Mouse (Mus musculus) forebrain, embryonic 13.5 days (tissue): Measurements from ENCODE around the gene Chrnb2. TPM values are rescaled to one million over a fixed set of nuclear protein-coding genes. Genes with fewer than 3 reads are reported as not detected.

Experiments
- ATAC-seq: fragments of 200-750 bp; cut with Nextera tagmentation; 2 replicates; pipeline ENCODE4 v1.8.0; 2017
- H3K27ac ChIP-seq: fragments of 300-500 bp; sonication (generic); 2 replicates; pipeline ENCODE4 v1.5.1; 2015; ENCODE audit warnings: inconsistent platforms, mild to moderate bottlenecking, moderate library complexity
- H3K27me3 ChIP-seq: fragments of 300-500 bp; sonication (generic); 2 replicates; pipeline ENCODE4 v1.6.1; 2015; ENCODE audit warnings: mild to moderate bottlenecking, inconsistent platforms
- H3K36me3 ChIP-seq: fragments of 300-500 bp; sonication (generic); 2 replicates; pipeline ENCODE4 v1.6.1; 2015; ENCODE audit warnings: mild to moderate bottlenecking, inconsistent platforms; ENCODE audit not compliant: poor library complexity, severe bottlenecking
- H3K4me1 ChIP-seq: fragments of 300-500 bp; sonication (generic); 2 replicates; pipeline ENCODE4 v1.6.1; 2015; ENCODE audit warnings: inconsistent platforms
- H3K4me2 ChIP-seq: fragments of 300-500 bp; sonication (generic); 2 replicates; pipeline ENCODE4 v1.6.1; 2015; ENCODE audit warnings: inconsistent platforms, mild to moderate bottlenecking, moderate library complexity
- H3K4me3 ChIP-seq: fragments of 300-500 bp; sonication (generic); 2 replicates; pipeline ENCODE4 v1.5.1; 2015; ENCODE audit warnings: mild to moderate bottlenecking, inconsistent platforms
- H3K9ac ChIP-seq: fragments of 300-500 bp; sonication (generic); 2 replicates; pipeline ENCODE4 v1.6.1; 2015; ENCODE audit warnings: mild to moderate bottlenecking, inconsistent platforms
- H3K9me3 ChIP-seq: fragments of 300-500 bp; sonication (generic); replicated peaks from 2 replicates; pipeline ENCODE4 v1.6.1; 2016; ENCODE audit warnings: inconsistent platforms
- WGBS: fragments of 180-500 bp; shearing (Covaris S2); methylation state at CpG from one replicate; pipeline ENCODE4 v1.1.7; 2015; 5-methylcytosine and 5-hydroxymethylcytosine counted together
- polyA plus RNA-seq: library from polyadenylated mRNA; unstranded; fragments of >200 nt; fragmentation: Nextera tagmentation; extraction: Ambion mirVana; gene quantifications from 2 replicates; pipeline ENCODE4 v1.2.1, GENCODE M21; 2015

Chrnb2 gene
- polyA plus RNA-seq, 1 experiment from 2014 or later = 18.6 TPM

GRCm38 (mm10) chr3:89730350-89731331 is 33.8 kb downstream of the Chrnb2 start:
- peak overlapping the region; percentile 51 for H3K4me3 ChIP-seq
- peak overlapping the region; percentile 76 for H3K4me2 ChIP-seq
- H3K27ac ChIP-seq = peak overlapping the region; percentile 48; the same call in 1 of the 2 replicates
- H3K27me3 ChIP-seq = no peaks in the 10 kb centered on the region
- H3K36me3 ChIP-seq = peaks cover 10% of the 10 kb centered on the region
- H3K4me1 ChIP-seq = peaks cover 18% of the 10 kb centered on the region
- ATAC-seq = peak; percentile 80
- H3K9ac ChIP-seq = peak overlapping the region; percentile 67
- H3K9me3 ChIP-seq = no peaks in the 10 kb centered on the region
- 2% methylated on average over 32 of the region's 32 CpGs for WGBS

GRCm38 (mm10) chr3:89728848-89729247 is 35.6 kb downstream of the Chrnb2 start:
- H3K27me3 ChIP-seq = no peaks in the 10 kb centered on the region
- peaks cover 18% of the 10 kb centered on the region for H3K4me1 ChIP-seq
- H3K4me2 ChIP-seq = no peak overlapping the region
- 88% methylated on average over 2 of the region's 2 CpGs for WGBS
- ATAC-seq = no peak
- H3K36me3 ChIP-seq = no peaks in the 10 kb centered on the region
- H3K4me3 ChIP-seq = no peak overlapping the region
- no peak overlapping the region for H3K27ac ChIP-seq
- H3K9me3 ChIP-seq = no peaks in the 10 kb centered on the region
- H3K9ac ChIP-seq = no peak overlapping the region

- Histone ChIP-seq H3K4me1 (peaks cover 24% of the 10 kb centered on the region), H3K4me3 (no peak overlapping the region), H3K4me2 (no peak overlapping the region), H3K27me3 (no peaks in the 10 kb centered on the region), H3K9ac (no peak overlapping the region), H3K27ac (no peak overlapping the region), H3K36me3 (no peaks in the 10 kb centered on the region), H3K9me3 (no peaks in the 10 kb centered on the region)
- WGBS = 20% methylated on average over 4 of the region's 4 CpGs
- ATAC-seq = 0 out of 2 replicates have a peak, but pooled peaks have one; percentile 22
Measured at GRCm38 (mm10) chr3:89727028-89727427, 37.4 kb downstream of the Chrnb2 start.

DNA sequence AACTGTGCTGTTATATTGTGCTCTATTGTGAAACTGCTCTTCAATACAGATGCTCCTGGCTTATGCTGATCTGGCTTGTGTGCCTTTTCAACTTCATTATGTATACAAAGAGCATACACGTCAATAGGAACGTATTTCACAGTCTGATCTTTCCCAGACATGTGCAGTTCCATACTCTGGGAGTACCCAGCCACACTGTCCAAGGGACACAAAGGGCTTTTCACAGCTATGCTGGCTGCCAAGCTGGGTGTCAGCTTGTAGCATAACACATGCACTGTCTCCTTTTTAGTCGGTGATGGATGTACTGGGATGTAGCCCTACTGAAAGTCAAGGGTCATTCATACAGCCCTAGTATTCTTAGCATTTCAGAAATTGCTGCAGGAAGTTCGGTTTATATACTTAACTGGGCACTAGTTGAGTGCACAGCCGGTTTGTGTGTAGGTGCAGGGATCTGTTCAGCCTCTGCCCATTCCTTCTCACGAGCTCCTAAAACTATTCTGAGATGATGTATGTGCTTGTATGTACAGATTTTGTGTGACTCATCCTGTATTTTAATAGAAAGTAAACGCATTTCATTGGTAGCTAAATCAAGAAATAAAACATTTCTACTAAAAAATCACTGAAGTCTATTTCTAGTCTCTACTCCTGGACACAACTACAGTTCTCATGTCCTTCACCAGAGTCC is 40.9 kb downstream of the Chrnb2 start:
- Histone ChIP-seq H3K4me1 (peaks cover 5% of the 10 kb centered on the region; the same call in 1 of the 2 replicates), H3K36me3 (0 out of 2 replicates have a peak, but pooled peaks cover 3% of the 10 kb centered on the region), H3K27me3 (no peaks in the 10 kb centered on the region), H3K4me3 (no peak overlapping the region), H3K4me2 (no peak overlapping the region), H3K27ac (no peak overlapping the region), H3K9me3 (no peaks in the 10 kb centered on the region), H3K9ac (no peak overlapping the region)
- WGBS = 70% methylated on average over 7 of the region's 7 CpGs
- no peak for ATAC-seq

DNA sequence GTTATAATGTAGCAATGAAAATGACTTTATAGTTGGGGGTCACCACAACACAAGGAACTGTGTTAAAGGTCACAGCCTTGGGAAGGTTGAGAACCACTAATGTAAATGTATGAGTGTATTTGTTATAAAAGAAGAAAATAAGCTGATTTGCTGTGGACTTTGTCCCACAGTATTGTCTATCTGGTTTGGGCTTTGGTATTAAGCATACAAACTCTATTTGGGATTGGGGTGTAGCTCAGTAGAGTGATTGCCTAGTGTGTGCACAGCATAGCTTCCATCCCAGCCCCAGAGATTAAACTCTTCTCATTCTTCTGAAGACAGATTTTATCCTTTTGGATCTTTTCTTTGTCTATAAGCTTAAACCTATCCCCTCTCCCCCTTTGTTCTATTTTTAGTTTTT is 42.4 kb downstream of the Chrnb2 start:
- Histone ChIP-seq H3K27me3 (no peaks in the 10 kb centered on the region), H3K4me3 (no peak overlapping the region), H3K9ac (no peak overlapping the region), H3K27ac (no peak overlapping the region), H3K4me1 (peaks cover 9% of the 10 kb centered on the region; the same call in 1 of the 2 replicates), H3K4me2 (no peak overlapping the region), H3K36me3 (0 out of 2 replicates have a peak, but pooled peaks cover 6% of the 10 kb centered on the region), H3K9me3 (no peaks in the 10 kb centered on the region)
- ATAC-seq = no peak

DNA sequence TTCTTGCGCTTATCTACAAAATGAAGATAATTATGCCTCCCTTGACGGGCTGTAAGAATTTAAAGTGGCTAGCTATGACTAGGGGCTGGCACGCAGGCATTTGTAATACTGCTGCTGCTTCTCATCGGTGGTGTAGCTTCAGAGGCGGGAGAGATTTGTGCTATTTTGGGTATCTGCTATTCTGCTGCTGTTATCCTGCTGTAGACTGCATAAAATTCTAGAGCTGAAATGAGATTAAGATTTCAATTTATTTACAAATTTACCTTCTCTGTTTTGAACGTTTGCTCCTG is 48.5 kb downstream of the Chrnb2 start:
- Histone ChIP-seq H3K9ac (peak overlapping the region; percentile 95), H3K36me3 (0 out of 2 replicates have a peak, but pooled peaks cover 6% of the 10 kb centered on the region), H3K4me2 (peak overlapping the region; percentile 90), H3K4me3 (peak overlapping the region; percentile 82), H3K27me3 (peaks cover 10% of the 10 kb centered on the region; the same call in 1 of the 2 replicates), H3K4me1 (peaks cover 19% of the 10 kb centered on the region), H3K9me3 (no peaks in the 10 kb centered on the region), H3K27ac (peak overlapping the region; percentile 92; the same call in 1 of the 2 replicates)
- WGBS = 49% methylated on average over 6 of the region's 6 CpGs
- no peak for ATAC-seq

DNA sequence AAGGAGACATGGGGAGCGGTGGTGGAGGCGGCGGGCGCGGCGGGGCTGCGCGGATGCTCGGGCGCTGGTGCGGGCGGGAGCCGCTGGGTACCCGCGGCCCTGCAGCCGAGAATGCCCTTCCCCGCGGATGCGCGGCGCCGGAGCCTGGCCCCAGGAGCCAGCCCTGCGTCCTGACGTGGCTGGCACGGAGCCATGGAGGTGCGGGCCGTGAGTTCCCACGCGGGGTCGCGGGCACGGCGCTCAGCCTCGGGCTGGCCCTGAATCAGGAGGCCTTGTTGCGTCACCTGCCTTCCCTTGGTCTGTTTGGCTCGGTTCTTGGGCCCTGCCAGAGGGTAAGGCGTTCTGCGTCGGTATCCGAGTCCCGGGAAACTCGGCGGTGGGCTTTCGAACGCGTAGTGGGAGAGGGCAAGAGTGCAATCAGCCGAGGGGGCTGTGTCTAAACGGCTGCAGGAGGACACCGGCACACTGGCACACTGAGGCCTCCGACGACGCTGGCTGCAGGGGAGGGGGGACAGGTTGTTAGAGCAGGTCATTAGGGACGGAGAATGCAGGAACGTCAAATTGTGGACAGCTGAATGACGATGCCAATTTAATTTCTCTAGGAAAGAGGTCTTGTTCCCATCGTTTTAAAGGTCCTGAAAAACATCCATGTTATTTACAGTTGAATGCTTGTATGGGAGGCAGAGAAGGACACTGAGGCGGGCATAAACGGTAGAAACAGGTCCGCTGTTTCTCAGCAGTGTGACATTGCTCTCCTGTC is 49.0 kb downstream of the Chrnb2 start:
- Histone ChIP-seq H3K27ac (peak overlapping the region; percentile 92), H3K4me1 (peaks cover 19% of the 10 kb centered on the region), H3K9me3 (no peaks in the 10 kb centered on the region), H3K36me3 (0 out of 2 replicates have a peak, but pooled peaks cover 6% of the 10 kb centered on the region), H3K9ac (peak overlapping the region; percentile 95), H3K27me3 (peaks cover 10% of the 10 kb centered on the region; the same call in 1 of the 2 replicates), H3K4me3 (peak overlapping the region; percentile 82), H3K4me2 (peak overlapping the region; percentile 90)
- WGBS = 1% methylated on average over 59 of the region's 59 CpGs
- peak; percentile 76 for ATAC-seq

GRCm38 (mm10) chr3:89714359-89715206 is 49.8 kb downstream of the Chrnb2 start, which contains the start of gene Adar:
Gene Adar (plus strand): TSS chr3:89715022.
- ATAC-seq = peak; percentile 93
- WGBS = 6% methylated on average over 28 of the region's 28 CpGs
- Histone ChIP-seq H3K27me3 (peaks cover 10% of the 10 kb centered on the region; the same call in 1 of the 2 replicates), H3K36me3 (0 out of 2 replicates have a peak, but pooled peaks cover 6% of the 10 kb centered on the region), H3K4me3 (peak within 1 kb of the TSS; percentile 82), H3K27ac (peak within 1 kb of the TSS; percentile 92), H3K9ac (peak within 1 kb of the TSS; percentile 95), H3K9me3 (no peaks in the 10 kb centered on the region), H3K4me1 (peaks cover 19% of the 10 kb centered on the region), H3K4me2 (peak within 1 kb of the TSS; percentile 90)

DNA sequence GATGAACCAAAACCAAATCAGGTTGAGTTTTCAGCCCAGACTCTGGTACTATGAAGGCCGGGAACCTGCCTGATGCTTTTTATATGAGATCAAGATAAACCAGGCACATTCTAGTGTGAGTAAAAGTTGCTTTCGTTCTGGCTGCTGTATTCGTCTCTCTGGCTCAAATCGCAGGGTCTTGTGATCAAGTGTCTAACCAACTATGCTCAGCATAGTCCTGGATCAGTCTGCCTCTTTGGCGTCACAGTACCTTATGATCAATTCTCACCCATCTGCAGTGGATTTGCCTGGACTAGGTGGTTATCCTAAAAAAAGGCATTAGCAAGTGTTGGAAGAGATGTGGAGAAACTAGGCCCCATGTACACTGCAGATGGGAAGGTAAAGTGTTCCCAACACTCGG is 60.4 kb downstream of the Chrnb2 start:
- Histone ChIP-seq H3K9me3 (no peaks in the 10 kb centered on the region), H3K36me3 (no peaks in the 10 kb centered on the region), H3K9ac (no peak overlapping the region), H3K27me3 (peaks cover 5% of the 10 kb centered on the region; the same call in 1 of the 2 replicates), H3K4me2 (no peak overlapping the region), H3K4me1 (no peaks in the 10 kb centered on the region), H3K4me3 (no peak overlapping the region), H3K27ac (no peak overlapping the region)
- 83% methylated on average over 6 of the region's 6 CpGs for WGBS
- no peak for ATAC-seq

DNA sequence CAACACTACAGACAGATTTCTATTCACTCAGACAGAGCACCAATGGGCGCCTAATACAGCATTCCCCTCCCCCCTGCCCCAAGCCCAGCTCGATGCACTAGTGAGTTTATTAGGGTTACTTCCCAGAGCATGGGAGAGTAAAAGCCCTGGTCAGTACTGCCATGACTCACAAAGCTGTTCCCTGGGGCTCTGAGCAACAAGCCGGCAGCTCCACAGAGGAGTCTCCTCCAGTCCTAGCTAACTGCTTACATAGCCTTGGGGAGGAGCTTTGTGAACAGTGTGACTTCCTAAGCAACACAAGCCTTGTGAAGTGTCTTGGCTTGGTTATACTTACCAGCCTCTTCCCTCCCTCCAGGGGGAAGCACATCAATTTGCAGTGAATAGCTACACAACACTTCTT is 60.8 kb downstream of the Chrnb2 start:
- no peak for ATAC-seq
- Histone ChIP-seq H3K27ac (no peak overlapping the region), H3K36me3 (no peaks in the 10 kb centered on the region), H3K4me2 (no peak overlapping the region), H3K4me1 (no peaks in the 10 kb centered on the region), H3K9me3 (no peaks in the 10 kb centered on the region), H3K27me3 (peaks cover 5% of the 10 kb centered on the region; the same call in 1 of the 2 replicates), H3K9ac (no peak overlapping the region), H3K4me3 (no peak overlapping the region)
- WGBS = 43% methylated on average over 3 of the region's 3 CpGs

DNA sequence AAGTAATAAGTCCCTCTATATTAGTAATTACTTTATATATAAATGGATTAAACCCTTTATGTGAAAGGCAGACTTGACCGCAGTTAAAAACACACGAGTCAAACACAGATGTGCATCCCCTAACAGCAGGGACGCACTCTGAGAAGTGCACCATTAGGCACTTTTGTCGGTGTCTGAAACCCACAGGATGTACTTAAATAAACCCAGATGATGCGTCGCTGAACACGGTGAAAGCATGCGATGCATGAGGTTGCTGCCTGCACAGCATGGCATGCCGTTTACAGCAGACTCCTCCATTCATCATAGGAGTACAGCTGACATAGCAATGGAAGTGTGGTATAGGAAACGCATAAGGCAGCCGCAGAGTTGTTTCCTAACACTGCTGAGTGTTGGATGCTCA is 64.0 kb downstream of the Chrnb2 start:
- no peak overlapping the region for H3K27ac ChIP-seq
- ATAC-seq = no peak
- no peaks in the 10 kb centered on the region for H3K36me3 ChIP-seq
- WGBS = 69% methylated on average over 11 of the region's 11 CpGs
- no peak overlapping the region for H3K4me2 ChIP-seq
- no peak overlapping the region for H3K4me3 ChIP-seq
- H3K9me3 ChIP-seq = no peaks in the 10 kb centered on the region
- peaks cover 13% of the 10 kb centered on the region; the same call in 1 of the 2 replicates for H3K4me1 ChIP-seq
- peaks cover 3% of the 10 kb centered on the region; the same call in 1 of the 2 replicates for H3K27me3 ChIP-seq
- H3K9ac ChIP-seq = no peak overlapping the region
